Mouse (Mus musculus): ENCODE measurements around the gene Btla.

Gene Btla

DNA sequence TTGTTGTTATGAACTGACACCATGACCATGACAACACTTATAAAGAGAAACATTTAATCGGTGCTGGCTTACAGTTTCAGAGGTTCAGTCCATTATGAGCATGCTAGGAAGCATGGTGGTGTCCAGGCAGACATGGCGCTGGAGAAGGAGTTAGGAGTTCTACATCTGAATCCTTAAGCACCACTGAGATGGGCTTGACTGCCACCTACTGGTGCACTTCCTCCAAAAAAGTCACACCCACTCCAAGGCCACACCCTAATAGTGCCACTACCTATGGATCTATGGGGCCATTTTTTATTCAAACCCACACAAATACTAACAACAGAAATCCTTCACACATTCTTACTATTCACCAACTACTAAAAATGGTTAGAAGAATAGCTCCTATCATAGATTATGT, 35.5 kb downstream of the Btla start:
- no peak for DNase-seq (ENCODE audit: low spot score)

DNA sequence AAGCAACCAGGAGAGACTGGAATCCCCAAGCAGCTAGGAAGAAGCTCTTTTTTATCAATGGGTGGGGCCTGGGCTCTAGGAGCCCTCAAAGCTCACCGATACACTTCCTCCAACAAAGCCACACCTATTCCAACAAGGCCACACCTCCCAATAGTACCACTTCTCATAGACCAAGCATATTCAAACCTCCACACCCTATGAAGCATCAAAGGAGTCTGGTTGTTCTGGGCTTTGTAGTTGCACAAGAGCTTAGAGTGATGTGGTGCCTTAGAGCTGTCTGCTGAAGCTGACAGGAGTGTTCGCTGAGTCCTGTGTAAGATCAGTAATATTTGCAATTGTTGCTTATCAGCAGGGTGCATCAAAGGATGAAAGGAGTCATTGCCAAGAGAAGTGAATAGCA, 37.2 kb downstream of the Btla start:
- no peak for DNase-seq (ENCODE audit: low spot score)

DNA sequence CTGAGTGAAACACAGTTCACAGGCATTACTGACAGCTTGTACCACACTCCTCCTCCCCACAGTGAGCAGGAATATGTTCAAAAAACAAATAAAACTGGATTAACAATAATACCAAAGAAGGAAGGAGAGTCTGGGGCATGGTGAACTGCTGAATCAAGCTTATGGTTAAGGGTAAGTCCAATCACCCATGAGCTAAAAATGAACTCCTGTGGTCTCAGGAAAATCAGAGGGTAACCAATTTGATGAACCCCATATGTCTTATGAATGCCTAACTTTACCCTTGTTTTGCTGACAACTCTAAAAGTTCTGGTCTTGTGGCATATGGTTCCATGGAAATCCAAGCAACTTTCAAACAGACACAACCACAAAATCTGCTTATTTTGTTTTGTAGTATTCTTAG, 37.9 kb downstream of the Btla start:
- no peak for DNase-seq (ENCODE audit: low spot score)

DNA sequence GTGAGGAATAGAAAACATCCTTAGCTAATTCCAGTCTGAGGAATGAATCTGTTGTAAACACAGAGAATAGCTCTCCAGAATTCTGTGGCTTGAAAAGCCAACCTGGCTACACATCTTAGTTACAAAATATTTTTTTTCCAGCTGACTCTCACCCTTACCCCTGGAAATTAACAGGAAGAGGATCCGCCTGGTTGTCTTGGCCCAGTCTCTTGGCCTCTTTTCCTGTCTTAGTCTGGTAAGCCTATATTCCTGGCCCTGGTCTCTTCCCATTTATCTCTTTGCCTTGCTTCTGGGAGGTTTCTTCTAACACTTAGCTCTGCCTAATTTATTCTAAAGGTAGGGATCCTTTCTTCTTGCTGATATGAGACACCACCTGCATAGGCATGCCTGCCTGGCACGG, 45.8 kb downstream of the Btla start:
- no peak for DNase-seq (ENCODE audit: low spot score)

DNA sequence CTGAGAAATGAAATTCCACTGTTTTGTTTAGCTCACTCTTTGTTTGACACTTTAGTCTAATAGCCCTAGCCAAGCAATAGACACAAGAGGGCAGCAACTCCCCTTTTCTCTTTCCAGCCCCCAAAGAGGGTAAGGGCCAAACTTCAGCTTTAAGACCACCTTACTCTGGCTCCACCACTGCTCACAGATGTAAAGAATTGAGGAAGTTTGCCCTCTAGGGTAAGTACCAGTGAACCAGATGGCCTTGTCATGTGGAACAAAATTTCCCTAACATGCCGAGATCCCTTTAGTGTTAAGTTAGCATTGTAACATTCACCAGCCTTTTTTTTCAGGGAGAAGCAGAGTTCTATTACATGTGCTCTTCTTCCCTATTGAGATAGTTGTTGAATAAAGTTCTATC, 59.0 kb downstream of the Btla start:
- no peak for DNase-seq (ENCODE audit: low spot score)

DNA sequence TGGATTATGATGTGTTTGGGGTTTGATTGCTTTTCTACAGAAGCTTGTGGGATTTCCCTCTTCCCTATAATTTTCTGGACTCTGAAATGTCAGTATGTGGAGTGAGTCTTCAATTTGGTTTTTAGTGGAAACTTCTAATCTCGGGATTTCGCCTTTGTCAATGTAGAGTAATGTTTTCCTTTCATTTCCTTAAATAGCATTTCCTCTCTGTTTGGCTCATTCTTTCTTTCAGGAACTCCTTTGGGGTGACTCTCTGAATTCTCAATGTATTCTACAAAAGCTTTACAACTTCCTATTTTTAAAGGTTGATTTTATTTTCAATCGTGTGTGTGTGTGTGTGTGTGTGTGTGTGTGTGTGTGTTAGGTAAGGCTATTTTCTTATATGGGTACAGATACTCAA, 73.7 kb downstream of the Btla start:
- DNase-seq (ENCODE audit: low spot score): no peak

All from ovary, postnatal 14 days (tissue).